Mouse (Mus musculus) olfactory bulb, adult 2 months (tissue): ENCODE measurements at regions not wholly inside any gene's neighbourhood (a gene's known extent, or its start where the extent isn't known, plus 50 kb on each side); places are given as distances from the start of the nearest gene placed in this dataset.

ENCODE experiments used
- H3K27ac ChIP-seq: fragments of 200-500 bp; 2 replicates; pipeline ENCODE4 v1.5.1; 2012; ENCODE audit warnings: low read depth, low read length; ENCODE audit not compliant: insufficient read depth
- H3K4me1 ChIP-seq: fragments of 200-500 bp; 2 replicates; pipeline ENCODE4 v1.6.1; 2012; ENCODE audit warnings: low read length; ENCODE audit not compliant: control insufficient read depth, insufficient read depth
- H3K4me3 ChIP-seq: fragments of 200-500 bp; 2 replicates; pipeline ENCODE4 v1.5.1; 2012; ENCODE audit warnings: mild to moderate bottlenecking, low read depth, low read length, moderate library complexity; ENCODE audit not compliant: insufficient read depth
- CTCF ChIP-seq: fragments of 200-500 bp; IDR thresholded peaks from 2 replicates; pipeline ENCODE4 v1.5.1; 2012; ENCODE audit warnings: low read depth, mild to moderate bottlenecking, low read length, moderate library complexity; ENCODE audit not compliant: insufficient read depth
- POLR2A ChIP-seq: fragments of 200-500 bp; IDR thresholded peaks from 2 replicates; pipeline ENCODE4 v1.6.1; 2012; ENCODE audit warnings: mild to moderate bottlenecking, low read depth, low read length, moderate library complexity; ENCODE audit not compliant: insufficient read depth
- WGBS: fragments of 180-500 bp; shearing (Covaris S2); methylation state at CpG from one replicate; pipeline ENCODE4 v1.1.7; 2018; 5-methylcytosine and 5-hydroxymethylcytosine counted together

GRCm38 (mm10) chr8:35289967-35290366 is 475.6 kb upstream of the Gm19410 start:
- no peak for TF ChIP-seq POLR2A
- TF ChIP-seq CTCF, result no peak
- 87% methylated on average over 4 of the region's 4 CpGs for WGBS
- Histone ChIP-seq H3K4me3 (no peak overlapping the region), H3K27ac (no peak overlapping the region), H3K4me1 (peaks cover 2% of the 10 kb centered on the region; the same call in 1 of the 2 replicates)

DNA sequence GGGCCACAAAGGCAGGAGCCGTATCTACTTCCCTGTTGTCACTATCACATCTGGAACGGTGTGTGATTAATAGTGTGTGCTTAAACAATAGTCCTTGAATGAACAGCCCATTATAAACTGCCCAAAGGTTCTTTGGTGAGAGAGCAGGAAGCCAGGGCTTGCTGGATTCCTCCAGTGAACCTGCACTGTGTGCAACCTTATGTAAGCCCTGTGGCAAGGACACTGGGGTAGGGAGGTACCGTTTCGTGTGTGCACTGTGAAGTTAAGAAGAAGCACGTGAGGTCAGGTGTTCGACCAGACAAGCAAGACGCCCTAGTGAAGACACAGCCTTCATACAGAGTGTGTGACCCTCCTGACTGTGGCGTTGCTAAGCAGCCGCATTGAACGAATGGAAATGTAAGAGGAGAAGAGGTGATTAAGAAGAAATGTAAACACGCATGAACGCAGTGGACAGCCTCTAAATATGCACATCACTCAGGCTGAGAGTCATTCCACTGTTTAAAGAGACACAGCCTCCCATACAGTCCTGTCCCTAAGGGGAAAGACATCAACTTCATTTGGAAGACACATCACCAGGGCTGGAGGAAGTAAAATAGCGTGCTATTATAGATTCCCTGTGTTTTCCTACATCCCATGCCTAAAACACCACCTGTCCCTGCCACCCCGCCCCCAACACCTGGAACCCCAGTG is 472.0 kb upstream of the Gm19410 start:
- WGBS, result 82% methylated on average over 14 of the region's 14 CpGs
- no peak for TF ChIP-seq POLR2A
- no peak for TF ChIP-seq CTCF
- no peak overlapping the region for H3K27ac ChIP-seq
- H3K4me1 ChIP-seq, result peaks cover 2% of the 10 kb centered on the region; the same call in 1 of the 2 replicates
- no peak overlapping the region for H3K4me3 ChIP-seq

GRCm38 (mm10) chr8:35296936-35297335 is 468.7 kb upstream of the Gm19410 start:
- WGBS, result 61% methylated on average over 6 of the region's 6 CpGs
- H3K4me1 ChIP-seq, result 0 out of 2 replicates have a peak, but pooled peaks cover 3% of the 10 kb centered on the region
- H3K4me3 ChIP-seq, result no peak overlapping the region
- TF ChIP-seq CTCF (no peak), POLR2A (no peak)
- H3K27ac ChIP-seq, result no peak overlapping the region

- Histone ChIP-seq H3K27ac (no peak overlapping the region), H3K4me1 (0 out of 2 replicates have a peak, but pooled peaks cover 3% of the 10 kb centered on the region), H3K4me3 (no peak overlapping the region)
- WGBS, result 88% methylated on average over 9 of the region's 9 CpGs
- no peak for TF ChIP-seq CTCF
- no peak for TF ChIP-seq POLR2A
These were observed 466.5 kb upstream of the Gm19410 start for GRCm38 (mm10) chr8:35299088-35299487.

DNA sequence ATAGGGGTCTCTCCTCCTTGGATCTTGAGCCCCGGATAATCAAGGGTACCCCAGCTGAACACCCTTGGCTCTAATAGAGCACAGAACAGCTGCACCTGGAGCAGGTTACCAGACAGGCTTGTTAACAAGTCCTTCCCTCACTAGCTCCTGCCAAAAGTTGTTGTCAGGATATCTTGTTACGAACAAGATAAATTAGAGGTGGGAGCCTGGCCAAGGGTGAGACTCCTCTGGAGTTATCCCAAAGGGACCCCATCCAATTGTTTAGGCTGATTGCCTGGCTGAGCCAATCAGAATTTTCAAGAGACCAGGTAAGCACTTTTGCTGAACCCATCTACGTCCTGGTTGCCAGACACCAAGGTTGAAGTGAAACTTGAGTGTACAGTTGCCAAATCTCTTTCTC is 465.2 kb upstream of the Gm19410 start:
- Histone ChIP-seq H3K4me1 (0 out of 2 replicates have a peak, but pooled peaks cover 3% of the 10 kb centered on the region), H3K4me3 (no peak overlapping the region), H3K27ac (no peak overlapping the region)
- 59% methylated on average over 3 of the region's 3 CpGs for WGBS
- no peak for TF ChIP-seq POLR2A
- TF ChIP-seq CTCF, result no peak

- H3K27ac ChIP-seq, result no peak overlapping the region
- TF ChIP-seq CTCF, result no peak
- no peak for TF ChIP-seq POLR2A
- 28% methylated on average over 10 of the region's 10 CpGs for WGBS
- 0 out of 2 replicates have a peak, but pooled peaks cover 3% of the 10 kb centered on the region for H3K4me1 ChIP-seq
- no peak overlapping the region for H3K4me3 ChIP-seq
These were observed 464.6 kb upstream of the Gm19410 start for GRCm38 (mm10) chr8:35300881-35301521.

- Histone ChIP-seq H3K4me3 (no peak overlapping the region), H3K27ac (no peak overlapping the region), H3K4me1 (0 out of 2 replicates have a peak, but pooled peaks cover 3% of the 10 kb centered on the region)
- 95% methylated on average over 7 of the region's 7 CpGs for WGBS
- no peak for TF ChIP-seq POLR2A
- TF ChIP-seq CTCF, result no peak
These were observed 462.7 kb upstream of the Gm19410 start for GRCm38 (mm10) chr8:35302856-35303255.

GRCm38 (mm10) chr8:35321270-35321865 is 444.2 kb upstream of the Gm19410 start:
- Histone ChIP-seq H3K4me1 (no peaks in the 10 kb centered on the region), H3K4me3 (no peak overlapping the region), H3K27ac (no peak overlapping the region)
- TF ChIP-seq CTCF, result no peak
- no peak for TF ChIP-seq POLR2A
- 82% methylated on average over 10 of the region's 10 CpGs for WGBS

- Histone ChIP-seq H3K27ac (no peak overlapping the region), H3K4me1 (no peaks in the 10 kb centered on the region), H3K4me3 (no peak overlapping the region)
- TF ChIP-seq CTCF, result no peak
- TF ChIP-seq POLR2A, result no peak
- WGBS, result 88% methylated on average over 15 of the region's 15 CpGs
These were observed 442.2 kb upstream of the Gm19410 start for GRCm38 (mm10) chr8:35323180-35323975.
